Mouse (Mus musculus): ENCODE data around the gene Phospho2.
"Not testable (repeated sequence)": the region's sequence is repeated elsewhere in the genome, so short reads cannot be mapped to it uniquely, and the experiment has no call there.

DNA sequence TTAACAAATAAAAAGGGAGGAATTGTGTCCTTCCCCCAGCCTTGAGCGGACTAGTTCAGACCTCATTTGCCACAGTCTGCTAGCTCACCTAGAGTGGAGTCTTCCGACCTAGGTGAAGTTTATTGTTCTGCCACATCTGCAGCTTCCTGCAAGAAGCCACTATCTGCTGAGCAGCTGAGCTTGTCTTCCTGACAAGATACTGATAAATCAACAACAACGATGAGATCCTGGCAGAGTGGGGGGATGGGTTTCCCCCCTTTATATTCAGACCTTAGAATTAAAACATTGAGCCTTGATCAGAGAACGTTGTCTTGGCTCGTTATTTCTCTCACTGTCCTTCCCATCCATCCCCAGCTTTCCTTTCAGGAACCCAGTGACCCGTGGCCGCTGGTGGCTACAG, 21.9 kb downstream of the Phospho2 start:
- not testable (repeated sequence) for TF ChIP-seq CTCF (IDR thresholded peaks at IDR 0.05; ENCODE audit: borderline replicate concordance, control insufficient read depth, extremely low read depth, insufficient read depth, low read length, poor library complexity); POLR2A (IDR thresholded peaks at IDR 0.05; ENCODE audit: control insufficient read depth, extremely low read depth, insufficient read depth, low read length, poor library complexity)
